Mouse (Mus musculus) C2C12 (cell line): ENCODE results near the gene Ifi203.
"Not testable (repeated sequence)": the region's sequence is repeated elsewhere in the genome, so short reads cannot be mapped to it uniquely, and the experiment has no call there.

ENCODE experiments used
- CEBPB ChIP-seq: IDR thresholded peaks from one replicate; pipeline ENCODE4 v1.6.1; 2011; ENCODE audit warnings: low read depth, mild to moderate bottlenecking, control low read depth, moderate library complexity
- CTCF ChIP-seq: IDR thresholded peaks from one replicate; pipeline ENCODE4 v1.5.1; 2011; ENCODE audit not compliant: control insufficient read depth, insufficient read depth, insufficient read length
- FOSL1 ChIP-seq: IDR thresholded peaks from one replicate; pipeline ENCODE4 v1.8.0; 2011; ENCODE audit warnings: mild to moderate bottlenecking, low read length; ENCODE audit not compliant: poor library complexity, insufficient read depth, severe bottlenecking
- USF1 ChIP-seq: IDR thresholded peaks from one replicate; pipeline ENCODE4 v1.6.1; 2011; ENCODE audit warnings: low read depth, mild to moderate bottlenecking, control low read depth, moderate library complexity

- TF ChIP-seq CEBPB, FOSL1, CTCF, USF1: not testable (repeated sequence)
Observed at GRCm38 (mm10) chr1:173982694-173983305, 40.3 kb upstream of the Ifi203 start, which contains the start of gene Ifi202b.
